ENCODE assay signal across 12 mouse cellular contexts in genomic region chr2:102117402-102117760, GRCm38 (mm10).
A peak's percentile ranks its signal among the peaks of the same experiment; 100 is the strongest.
DNase-seq lines count a peak whose midpoint lies in the region; ATAC-seq lines count a peak whose summit lies in the region.
"Had no signal": no experiment of that assay in that cellular context is flagged by ENCODE, and none has a peak within 500 bp of the region (broad histone marks: within the 10 kb centered on the region; RNA-seq: fewer than 3 reads in every experiment).

No protein-coding gene starts in this region.

- intact Hi-C loops in gastrocnemius, postnatal 14 days (cut with DNase I; ENCODE audit: low total_unique reads), result no loop called here

- DNase-seq in frontal cortex, postnatal 14 days (ENCODE audit: low spot score in 2 of 2), result no peak
- no peak for DNase-seq in midbrain, embryonic 11.5 days (ENCODE audit: low spot score, missing footprints)
- DNase-seq in hindbrain, embryonic 11.5 days (ENCODE audit: low spot score), result no peak
- DNase-seq in thymus, postnatal 0 days (ENCODE audit: low spot score), result peak; percentile 90
- no peak for DNase-seq in gastrocnemius, postnatal 14 days
- DNase-seq in c-Kit-positive CD71-positive TER-119-positive erythroid progenitor cells, embryonic 14.5 days (ENCODE audit: low spot score), result no peak
- DNase-seq: cerebellum, adult 11 months; liver had no signal

- peaks cover 3% of the 10 kb centered on the region; the same call in 1 of the 2 replicates for H3K36me3 ChIP-seq in midbrain, embryonic 11.5 days (ENCODE audit: control insufficient read depth, insufficient read depth, low read length)
- no peaks in the 10 kb centered on the region for H3K36me3 ChIP-seq in midbrain, embryonic 16.5 days (ENCODE audit: control insufficient read depth, insufficient read depth, low read length)
- no peaks in the 10 kb centered on the region for H3K36me3 ChIP-seq in hindbrain, embryonic 11.5 days (ENCODE audit: control insufficient read depth, insufficient read depth, low read length)
- H3K36me3 ChIP-seq: heart, embryonic 12.5 days had no signal

- ATAC-seq in frontal cortex, adult (ENCODE audit: low TSS enrichment), result peak; percentile 60
- ATAC-seq in midbrain, embryonic 11.5 days (ENCODE audit: low FRiP score), result peak; percentile 22; the same call in 1 of the 2 replicates
- ATAC-seq in midbrain, embryonic 16.5 days, result no peak
- ATAC-seq in hindbrain, embryonic 11.5 days (ENCODE audit: low FRiP score), result peak; percentile 11; the same call in 1 of the 2 replicates

- peaks cover 40% of the 10 kb centered on the region for H3K4me1 ChIP-seq in midbrain, embryonic 11.5 days (ENCODE audit: control insufficient read depth, insufficient read depth, low read length)
- peaks cover 22% of the 10 kb centered on the region for H3K4me1 ChIP-seq in midbrain, embryonic 16.5 days (ENCODE audit: control insufficient read depth, insufficient read depth, low read length)
- peaks cover 11% of the 10 kb centered on the region for H3K4me1 ChIP-seq in hindbrain, embryonic 11.5 days (replicated peaks; ENCODE audit: control insufficient read depth, insufficient read depth, low read length)

- H3K4me2 ChIP-seq in midbrain, embryonic 11.5 days, result no peak overlapping the region
- no peak overlapping the region for H3K4me2 ChIP-seq in midbrain, embryonic 16.5 days (ENCODE audit: low read length)
- H3K4me2 ChIP-seq in hindbrain, embryonic 11.5 days (replicated peaks; ENCODE audit: low read depth, low read length), result no peak overlapping the region
- H3K4me2 ChIP-seq: heart, embryonic 12.5 days had no signal

- H3K4me3 ChIP-seq in midbrain, embryonic 11.5 days (ENCODE audit: low read depth, low read length), result no peak overlapping the region
- no peak overlapping the region for H3K4me3 ChIP-seq in midbrain, embryonic 16.5 days (ENCODE audit: low read depth, low read length)
- no peak overlapping the region for H3K4me3 ChIP-seq in hindbrain, embryonic 11.5 days (ENCODE audit: low read depth, low read length)
- H3K4me3 ChIP-seq: erythroblast, embryonic 14.5 days; heart, embryonic 12.5 days had no signal

- H3K27me3 ChIP-seq in midbrain, embryonic 11.5 days (ENCODE audit: control insufficient read depth, insufficient read depth, low read length), result no peaks in the 10 kb centered on the region
- H3K27me3 ChIP-seq in midbrain, embryonic 16.5 days (ENCODE audit: control insufficient read depth, insufficient read depth, low read depth, low read length), result no peaks in the 10 kb centered on the region
- H3K27me3 ChIP-seq in hindbrain, embryonic 11.5 days (ENCODE audit: control insufficient read depth, insufficient read depth, low read length), result no peaks in the 10 kb centered on the region
- H3K27me3 ChIP-seq: heart, embryonic 12.5 days had no signal

- H3K9ac ChIP-seq in midbrain, embryonic 11.5 days (ENCODE audit: low read length), result no peak overlapping the region
- no peak overlapping the region for H3K9ac ChIP-seq in midbrain, embryonic 16.5 days (ENCODE audit: low read depth, low read length)
- H3K9ac ChIP-seq in hindbrain, embryonic 11.5 days (ENCODE audit: low read depth, low read length), result no peak overlapping the region
- H3K9ac ChIP-seq: heart, embryonic 12.5 days had no signal

- H3K27ac ChIP-seq in midbrain, embryonic 11.5 days (ENCODE audit: low read depth, low read length), result no peak overlapping the region
- no peak overlapping the region for H3K27ac ChIP-seq in midbrain, embryonic 16.5 days (ENCODE audit: low read length)
- no peak overlapping the region for H3K27ac ChIP-seq in hindbrain, embryonic 11.5 days (ENCODE audit: low read depth, low read length)

- 26% methylated on average over 6 of the region's 6 CpGs for WGBS in midbrain, embryonic 11.5 days
- WGBS in midbrain, embryonic 16.5 days, result 38% methylated on average over 6 of the region's 6 CpGs
- 40% methylated on average over 6 of the region's 6 CpGs for WGBS in hindbrain, embryonic 11.5 days

- no peaks in the 10 kb centered on the region for H3K9me3 ChIP-seq in midbrain, embryonic 11.5 days (ENCODE audit: control insufficient read depth, low read length)
- H3K9me3 ChIP-seq in midbrain, embryonic 16.5 days (replicated peaks; ENCODE audit: control insufficient read depth, low read length, poor library complexity, severe bottlenecking), result no peaks in the 10 kb centered on the region
- no peaks in the 10 kb centered on the region for H3K9me3 ChIP-seq in hindbrain, embryonic 11.5 days (ENCODE audit: control insufficient read depth, low read length)
- H3K9me3 ChIP-seq: heart, embryonic 12.5 days had no signal
